Mouse (Mus musculus): ENCODE results near the gene Ruvbl1. TPM values are rescaled to one million over a fixed set of nuclear protein-coding genes. Genes with fewer than 3 reads are reported as not detected.

Ruvbl1 gene
- polyA plus RNA-seq, 1 experiment from 2014 or later, result 113 TPM

DNA sequence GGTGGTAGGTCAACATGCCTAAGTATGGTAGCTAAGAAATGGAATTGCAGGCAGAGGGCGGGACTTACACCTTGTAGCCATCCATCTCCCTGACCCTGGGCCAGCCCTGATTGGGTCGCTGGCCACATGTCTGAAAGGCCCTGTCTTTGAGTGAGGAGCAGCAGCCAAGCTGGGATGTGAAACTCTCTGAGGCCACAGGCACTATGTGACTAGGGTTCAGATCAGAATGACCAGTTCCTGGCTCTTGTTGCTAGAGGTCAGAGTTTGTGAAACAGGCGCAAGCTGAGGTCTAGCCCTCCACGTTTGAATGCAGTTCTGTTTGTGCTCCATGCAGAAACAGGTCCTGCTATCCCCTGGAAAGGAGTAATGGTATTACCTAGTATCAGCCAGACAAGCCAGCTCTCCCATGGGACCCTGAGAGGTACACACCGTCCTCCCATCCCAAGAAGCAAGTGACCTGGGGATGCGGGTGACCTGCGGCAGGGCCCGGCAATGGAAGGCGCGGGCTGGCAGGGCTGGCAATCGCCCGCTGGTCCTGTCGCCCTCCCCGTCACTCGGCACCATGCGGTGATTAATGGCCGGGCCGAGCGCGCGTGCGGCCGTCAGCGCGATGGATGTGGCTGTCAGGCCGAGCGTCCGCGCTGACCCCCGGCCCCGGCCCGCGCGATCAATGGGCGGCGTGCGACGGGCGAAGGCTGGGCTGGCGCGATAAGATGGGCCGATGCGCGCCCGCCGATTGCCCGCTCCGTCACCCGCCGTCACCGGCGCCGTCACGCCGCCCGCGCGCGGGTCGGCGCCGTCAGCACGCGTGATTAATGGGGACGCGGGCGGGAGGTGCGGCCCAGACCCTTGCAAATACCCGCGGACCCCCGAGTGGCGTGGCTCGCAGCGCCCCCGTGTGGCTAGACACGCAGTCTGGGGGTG, 34.5 kb downstream of the Ruvbl1 start:
- Histone ChIP-seq H3K9me3 (replicated peaks) (no peaks in the 10 kb centered on the region), H3K27ac (peak overlapping the region; percentile 95), H3K4me3 (replicated peaks) (peak overlapping the region; percentile 63), H3K36me3 (peaks cover 48% of the 10 kb centered on the region), H3K27me3 (no peaks in the 10 kb centered on the region), H3K4me1 (replicated peaks) (peaks cover 74% of the 10 kb centered on the region), H3K4me2 (peak overlapping the region; percentile 93), H3K9ac (peak overlapping the region; percentile 74)
- peak; percentile 52 for ATAC-seq (ENCODE audit: low read depth)
- WGBS (ENCODE audit: insufficient replicate concordance), result 4% methylated on average over 76 of the region's 76 CpGs
- peak; percentile 66 for DNase-seq

DNA sequence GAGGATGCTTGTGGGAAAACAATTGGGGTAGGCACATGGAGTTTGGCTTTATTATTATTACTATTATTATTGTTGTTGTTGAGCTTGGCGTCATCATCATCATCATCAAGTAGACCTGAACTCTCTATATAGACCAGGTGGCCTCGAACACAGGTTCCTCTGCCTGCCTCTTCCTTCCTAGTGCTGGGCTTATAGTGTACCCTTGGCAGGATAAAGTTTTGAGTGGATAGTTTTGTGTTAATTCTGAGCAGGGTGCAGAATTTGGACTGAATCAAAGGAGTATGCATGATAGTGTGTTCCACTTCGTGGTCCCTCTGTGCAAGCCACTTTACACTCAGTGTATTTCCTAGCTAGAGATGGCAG, 35.2 kb downstream of the Ruvbl1 start:
- no peaks in the 10 kb centered on the region for H3K9me3 ChIP-seq (replicated peaks)
- 7% methylated on average over 3 of the region's 3 CpGs for WGBS (ENCODE audit: insufficient replicate concordance)
- peak overlapping the region; percentile 95 for H3K27ac ChIP-seq
- peak overlapping the region; percentile 74 for H3K9ac ChIP-seq
- peak overlapping the region; percentile 93 for H3K4me2 ChIP-seq
- H3K27me3 ChIP-seq, result no peaks in the 10 kb centered on the region
- DNase-seq (no peak), ATAC-seq (ENCODE audit: low read depth) (no peak)
- peak overlapping the region; percentile 63 for H3K4me3 ChIP-seq (replicated peaks)
- H3K36me3 ChIP-seq, result peaks cover 54% of the 10 kb centered on the region
- peaks cover 72% of the 10 kb centered on the region for H3K4me1 ChIP-seq (replicated peaks)

DNA sequence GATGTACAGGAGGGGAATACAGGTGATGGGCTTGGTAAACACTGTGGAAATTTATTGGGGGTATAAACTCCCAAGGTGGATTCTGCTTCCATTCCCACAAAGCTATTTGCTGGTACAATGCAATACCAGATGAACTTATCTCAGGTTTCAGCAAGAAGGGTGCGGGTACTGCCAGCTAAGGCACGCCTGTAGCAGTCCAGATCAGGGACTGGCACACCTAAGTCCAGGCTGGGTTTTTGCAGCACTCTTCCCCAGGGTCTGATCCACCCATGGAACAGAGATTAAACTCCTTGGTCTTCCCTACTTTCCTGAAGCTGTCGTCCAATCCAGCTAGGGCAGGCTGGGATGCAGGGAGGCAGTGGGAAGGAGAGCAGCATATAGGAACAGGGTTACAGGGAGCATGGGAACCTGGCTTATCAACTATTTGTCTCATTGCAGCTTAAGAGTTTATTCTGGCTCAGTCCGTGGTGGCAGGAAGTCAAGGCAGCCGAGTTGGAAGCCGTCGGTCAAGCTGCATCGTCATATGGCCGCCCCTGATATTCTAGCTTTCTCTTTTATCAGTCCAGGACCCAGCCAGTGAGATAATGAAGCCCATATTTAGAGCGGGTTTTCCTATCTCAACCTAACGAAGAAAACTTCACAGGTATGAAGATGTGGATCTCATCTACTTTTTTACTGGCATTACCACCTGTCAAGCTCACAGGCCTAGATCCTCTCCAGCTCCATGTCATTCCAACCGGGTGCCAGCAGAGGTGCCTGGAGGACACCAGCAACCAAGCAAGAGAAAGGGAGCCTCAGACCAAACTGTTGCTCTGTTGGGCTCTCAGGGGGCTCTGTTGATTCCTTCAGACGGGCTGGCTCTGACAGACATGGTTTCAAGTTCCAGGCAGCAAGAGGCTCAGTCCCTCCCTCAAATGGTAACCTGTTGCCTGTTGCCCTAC, 37.1 kb downstream of the Ruvbl1 start:
- Histone ChIP-seq H3K9me3 (replicated peaks) (no peaks in the 10 kb centered on the region), H3K4me1 (replicated peaks) (peaks cover 65% of the 10 kb centered on the region), H3K4me2 (peak overlapping the region; percentile 54), H3K9ac (peak overlapping the region; percentile 74), H3K4me3 (replicated peaks) (peak overlapping the region; percentile 9; the same call in 1 of the 2 replicates), H3K27me3 (no peaks in the 10 kb centered on the region), H3K27ac (peak overlapping the region; percentile 95), H3K36me3 (peaks cover 57% of the 10 kb centered on the region)
- DNase-seq, result peak; percentile 59
- 18% methylated on average over 13 of the region's 13 CpGs for WGBS (ENCODE audit: insufficient replicate concordance)
- ATAC-seq (ENCODE audit: low read depth), result peak; percentile 75

GRCm38 (mm10) chr6:88503044-88503443, 37.8 kb downstream of the Ruvbl1 start:
- Histone ChIP-seq H3K4me1 (replicated peaks) (peaks cover 65% of the 10 kb centered on the region), H3K36me3 (peaks cover 57% of the 10 kb centered on the region), H3K4me2 (peak overlapping the region; percentile 54), H3K27me3 (no peaks in the 10 kb centered on the region), H3K4me3 (replicated peaks) (no peak overlapping the region), H3K9ac (peak overlapping the region; percentile 74), H3K27ac (peak overlapping the region; percentile 95), H3K9me3 (replicated peaks) (no peaks in the 10 kb centered on the region)
- DNase-seq (no peak), ATAC-seq (ENCODE audit: low read depth) (no peak; the same call in 1 of the 2 replicates)
- 76% methylated on average over 4 of the region's 4 CpGs for WGBS (ENCODE audit: insufficient replicate concordance)

DNA sequence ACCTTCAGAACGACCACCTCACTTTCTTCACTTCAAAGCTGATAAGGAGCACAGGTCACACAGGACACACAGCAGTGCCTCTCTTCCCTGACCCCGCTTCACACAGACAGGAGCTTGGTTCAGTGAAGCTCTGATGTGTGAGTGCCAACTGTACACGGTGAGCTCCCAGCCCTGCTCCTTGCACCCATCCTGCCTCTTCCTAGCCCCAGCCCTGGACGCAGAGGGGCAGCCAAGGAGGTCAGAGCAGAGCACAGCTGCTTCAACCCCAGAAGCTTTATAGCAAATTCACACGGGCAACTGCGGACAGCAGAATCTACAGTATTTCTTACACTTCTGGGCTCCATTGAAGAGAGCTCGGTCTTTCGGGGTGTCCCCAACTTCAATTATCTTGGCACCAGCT, 48.8 kb downstream of the Ruvbl1 start:
- H3K36me3 ChIP-seq, result peaks cover 75% of the 10 kb centered on the region
- 78% methylated on average over 8 of the region's 8 CpGs for WGBS (ENCODE audit: insufficient replicate concordance)
- DNase-seq, result no peak

DNA sequence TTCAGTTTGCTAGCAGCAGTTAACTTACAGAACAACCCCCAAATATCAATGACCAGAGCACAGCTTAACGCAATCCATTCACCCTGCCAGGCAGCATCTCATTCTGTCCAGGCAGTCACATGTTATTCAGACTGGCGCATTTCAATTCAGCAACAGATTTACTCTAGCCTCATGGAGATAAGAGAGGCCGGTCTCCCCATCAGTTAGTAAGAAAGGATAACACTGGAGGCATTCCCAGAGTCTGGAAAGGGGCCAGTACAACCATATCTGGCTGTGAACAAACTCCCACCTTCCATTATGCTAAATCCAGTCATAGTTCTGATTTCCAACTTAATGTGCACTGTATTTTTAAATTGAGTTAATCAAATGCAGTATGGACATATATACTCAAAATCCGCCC, 49.3 kb downstream of the Ruvbl1 start:
- Histone ChIP-seq H3K4me2 (no peak overlapping the region), H3K4me3 (replicated peaks) (no peak overlapping the region), H3K9ac (no peak overlapping the region), H3K27ac (no peak overlapping the region), H3K9me3 (replicated peaks) (no peaks in the 10 kb centered on the region), H3K36me3 (peaks cover 70% of the 10 kb centered on the region), H3K27me3 (no peaks in the 10 kb centered on the region), H3K4me1 (replicated peaks) (peaks cover 47% of the 10 kb centered on the region)
- DNase-seq, result no peak
- ATAC-seq (ENCODE audit: low read depth), result no peak
- WGBS (ENCODE audit: insufficient replicate concordance), result 84% methylated on average over 4 of the region's 4 CpGs

More for the DNA sequence above, 48.8 kb downstream of the Ruvbl1 start:
- no peak overlapping the region for H3K4me2 ChIP-seq
- no peak overlapping the region for H3K27ac ChIP-seq
- H3K9me3 ChIP-seq (replicated peaks), result no peaks in the 10 kb centered on the region
- H3K4me1 ChIP-seq (replicated peaks), result peaks cover 42% of the 10 kb centered on the region
- H3K4me3 ChIP-seq (replicated peaks), result no peak overlapping the region
- no peaks in the 10 kb centered on the region for H3K27me3 ChIP-seq
- no peak for ATAC-seq (ENCODE audit: low read depth)
- H3K9ac ChIP-seq, result no peak overlapping the region

DNA sequence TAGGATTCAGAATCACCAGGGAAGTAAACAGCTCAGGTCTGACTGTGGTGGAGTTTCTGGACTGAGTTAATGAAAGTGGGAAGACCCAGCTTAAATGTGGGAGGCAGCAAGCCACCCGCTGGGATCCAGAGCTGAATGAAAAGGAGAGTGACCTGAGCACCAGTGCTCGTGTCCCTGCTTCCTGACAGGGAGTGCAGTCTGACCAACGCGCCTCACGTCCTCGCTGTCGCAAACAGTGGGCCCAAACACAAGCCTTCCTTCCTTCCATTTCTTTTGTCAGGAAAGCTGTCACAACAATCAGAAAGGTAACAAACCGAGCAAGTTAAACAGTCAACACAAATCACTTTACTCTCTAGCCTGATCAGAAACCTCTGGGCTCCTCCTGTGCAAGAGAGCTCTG, 50.8 kb downstream of the Ruvbl1 start:
- no peaks in the 10 kb centered on the region for H3K9me3 ChIP-seq (replicated peaks)
- no peak overlapping the region for H3K4me3 ChIP-seq (replicated peaks)
- H3K9ac ChIP-seq, result 0 out of 2 replicates have a peak overlapping the region, but pooled peaks have one; percentile 7
- 83% methylated on average over 8 of the region's 8 CpGs for WGBS (ENCODE audit: insufficient replicate concordance)
- ATAC-seq (ENCODE audit: low read depth) (no peak), DNase-seq (no peak)
- peaks cover 52% of the 10 kb centered on the region for H3K4me1 ChIP-seq (replicated peaks)
- peaks cover 55% of the 10 kb centered on the region for H3K36me3 ChIP-seq
- H3K27ac ChIP-seq, result no peak overlapping the region
- H3K4me2 ChIP-seq, result no peak overlapping the region
- no peaks in the 10 kb centered on the region for H3K27me3 ChIP-seq

GRCm38 (mm10) chr6:88516667-88517066, 51.5 kb downstream of the Ruvbl1 start:
- peak overlapping the region; percentile 90 for H3K4me3 ChIP-seq (replicated peaks)
- peaks cover 48% of the 10 kb centered on the region for H3K36me3 ChIP-seq
- H3K4me1 ChIP-seq (replicated peaks), result peaks cover 52% of the 10 kb centered on the region
- peak overlapping the region; percentile 97; the same call in 1 of the 2 replicates for H3K9ac ChIP-seq
- WGBS (ENCODE audit: insufficient replicate concordance), result 47% methylated on average over 5 of the region's 5 CpGs
- no peaks in the 10 kb centered on the region for H3K9me3 ChIP-seq (replicated peaks)
- no peak overlapping the region for H3K27ac ChIP-seq
- no peak for DNase-seq
- peak overlapping the region; percentile 93 for H3K4me2 ChIP-seq
- H3K27me3 ChIP-seq, result no peaks in the 10 kb centered on the region
- ATAC-seq (ENCODE audit: low read depth), result no peak

DNA sequence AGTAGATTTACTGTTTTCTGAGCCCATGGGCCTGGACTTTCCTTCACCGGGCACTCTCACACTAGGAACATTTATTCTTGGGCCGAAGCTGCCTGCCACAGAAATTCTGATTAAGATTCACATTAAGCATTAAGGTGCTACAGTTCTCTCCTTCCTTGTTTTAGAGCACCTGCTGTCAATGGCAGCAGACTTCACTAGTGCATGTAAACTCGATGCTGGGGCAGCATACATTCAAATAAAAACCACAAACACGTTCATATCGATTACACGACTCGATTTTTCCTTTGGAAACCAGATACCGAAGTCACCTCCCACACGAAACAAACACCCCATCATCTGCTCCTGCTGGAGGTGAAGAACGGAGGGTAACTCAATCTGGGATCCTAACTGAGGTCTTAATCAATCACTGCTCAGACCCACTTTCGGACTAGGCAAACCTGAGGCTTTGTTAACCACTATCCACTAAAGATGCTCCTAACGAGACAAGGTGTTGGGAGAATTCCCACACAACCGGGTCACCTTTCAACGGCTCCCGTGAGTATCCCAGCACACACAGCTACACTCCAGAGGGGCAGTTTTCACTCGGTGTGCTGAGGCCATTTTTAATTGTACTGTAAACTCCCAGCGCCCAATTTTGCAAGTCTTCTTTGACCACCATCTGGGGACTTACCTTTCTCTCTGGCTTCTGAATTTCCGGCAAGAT, 52.6 kb downstream of the Ruvbl1 start:
- Histone ChIP-seq H3K9me3 (replicated peaks) (no peaks in the 10 kb centered on the region), H3K4me3 (replicated peaks) (peak overlapping the region; percentile 90), H3K27ac (peak overlapping the region; percentile 91), H3K9ac (peak overlapping the region; percentile 97), H3K36me3 (peaks cover 37% of the 10 kb centered on the region), H3K27me3 (no peaks in the 10 kb centered on the region), H3K4me2 (peak overlapping the region; percentile 93), H3K4me1 (replicated peaks) (peaks cover 58% of the 10 kb centered on the region)
- no peak for ATAC-seq (ENCODE audit: low read depth)
- DNase-seq, result no peak
- 8% methylated on average over 18 of the region's 18 CpGs for WGBS (ENCODE audit: insufficient replicate concordance)

DNA sequence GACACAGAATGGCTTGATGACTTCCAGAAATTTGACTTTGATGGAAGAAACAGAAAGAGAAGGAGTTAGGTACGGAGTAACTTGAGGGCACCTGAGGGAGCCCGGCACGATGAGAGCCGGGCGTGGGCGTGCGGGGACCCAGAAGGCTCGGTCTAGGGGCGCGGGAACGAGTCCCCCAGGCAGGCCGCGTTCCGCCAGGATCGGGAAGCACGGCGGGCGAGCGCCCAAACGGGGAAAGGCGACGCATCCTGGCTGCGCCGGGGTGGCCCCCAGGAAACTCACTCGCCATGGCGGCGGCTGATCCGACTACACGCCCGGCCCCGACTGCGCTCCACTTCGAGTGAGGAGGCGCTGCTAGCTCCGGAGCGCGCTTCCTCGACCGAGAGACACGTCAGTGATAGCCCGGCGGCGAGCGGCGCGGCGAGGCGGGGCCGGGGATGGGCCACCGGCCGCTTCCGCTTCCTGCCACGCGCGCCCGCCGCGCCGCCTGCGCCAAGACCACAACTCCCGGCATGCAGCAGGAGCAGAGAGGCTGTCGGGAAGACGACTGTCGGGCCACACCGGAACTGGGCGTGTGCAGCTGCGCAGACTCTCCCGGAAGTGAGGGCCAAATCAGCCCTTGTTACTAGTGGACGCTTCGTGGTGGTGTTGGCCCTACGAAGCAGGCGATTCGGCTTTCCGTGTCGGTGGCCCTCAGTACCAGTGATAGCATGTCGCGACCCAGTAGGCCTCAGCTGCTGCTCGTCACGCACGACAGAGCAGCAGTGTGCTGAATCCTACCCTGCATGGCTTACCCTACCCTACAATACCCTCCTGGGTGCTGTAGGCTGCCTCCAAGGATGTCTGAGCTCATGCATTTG, 53.4 kb downstream of the Ruvbl1 start, which contains the start of gene Sec61a1:
Gene Sec61a1, minus strand, starts transcription at position 502 of the 860 bp plus-strand sequence.
- H3K9ac ChIP-seq, result peak within 1 kb of the TSS; percentile 97
- peaks cover 29% of the 10 kb centered on the region for H3K36me3 ChIP-seq
- H3K27me3 ChIP-seq, result no peaks in the 10 kb centered on the region
- WGBS (ENCODE audit: insufficient replicate concordance), result under 1% methylated on average over 80 of the region's 80 CpGs
- H3K9me3 ChIP-seq (replicated peaks), result no peaks in the 10 kb centered on the region
- peaks cover 58% of the 10 kb centered on the region for H3K4me1 ChIP-seq (replicated peaks)
- H3K4me2 ChIP-seq, result peak within 1 kb of the TSS; percentile 93
- H3K4me3 ChIP-seq (replicated peaks), result peak within 1 kb of the TSS; percentile 90
- peak; percentile 92 for DNase-seq
- peak; percentile 95 for ATAC-seq (ENCODE audit: low read depth)
- peak within 1 kb of the TSS; percentile 91 for H3K27ac ChIP-seq
